Mouse (Mus musculus) central nervous system, embryonic 11.5 days (tissue): ENCODE results near the gene Tmprss2. TPM values are rescaled to one million over a fixed set of nuclear protein-coding genes. Genes with fewer than 3 reads are reported as not detected.

ENCODE experiments used
- polyA plus RNA-seq: library from polyadenylated mRNA; depleted of rRNA; stranded (reverse); fragments of >200 nt; gene quantifications from 2 replicates; pipeline ENCODE4 v1.2.3, GENCODE M21; 2012; rRNA removed

Tmprss2 gene
- 0.59 and 0.94 TPM in 2 replicates for polyA plus RNA-seq

DNA sequence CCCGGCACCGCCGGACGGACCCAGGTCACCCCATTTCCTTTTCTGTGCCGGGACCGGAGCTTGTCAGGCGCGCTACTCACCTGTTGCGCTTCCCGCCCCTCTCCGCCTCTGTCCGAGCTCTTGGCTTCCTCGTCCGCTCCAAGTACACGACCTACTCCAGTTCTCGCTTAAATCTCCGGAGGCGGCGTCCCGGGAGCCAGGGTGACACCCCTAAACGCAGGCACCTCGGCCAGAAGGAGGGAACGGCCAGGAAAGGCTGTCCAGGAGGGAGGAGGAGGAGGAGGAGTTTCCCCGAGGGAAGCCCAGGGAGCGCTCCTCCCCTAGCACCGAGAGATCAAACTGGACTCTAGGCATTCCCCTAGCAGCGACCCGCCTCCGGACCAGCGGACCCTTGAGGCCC lies at the start of gene Tmprss2:
Gene Tmprss2, minus strand, starts transcription at position 257 of the 400 bp plus-strand sequence.

Other genes starting within 250 kb of the Tmprss2 start
- 0.30 and 0.68 TPM in 2 replicates for gene Mx1, start 148.3 kb downstream of the Tmprss2 start, polyA plus RNA-seq
- not detected in 2 replicates for gene Fam3b, start 96.4 kb downstream of the Tmprss2 start, polyA plus RNA-seq
- 0.67 and 1.1 TPM in 2 replicates for gene Ripk4, start 152.6 kb upstream of the Tmprss2 start, polyA plus RNA-seq
- 17.8 and 24.6 TPM in 2 replicates for gene Prdm15, start 240.7 kb upstream of the Tmprss2 start, polyA plus RNA-seq